Mouse (Mus musculus): ENCODE data around the gene Tstd2. TPM values are rescaled to one million over a fixed set of nuclear protein-coding genes. Genes with fewer than 3 reads are reported as not detected.

Tstd2 gene
- 35.2 and 36.5 TPM in 2 replicates for polyA plus RNA-seq (2015; fragmentation: Nextera tagmentation; extraction: Ambion mirVana)

GRCm38 (mm10) chr4:46138287-46139222 lies at the start of gene Tstd2, which contains the start of gene Ncbp1:
TSS of gene Tstd2 (minus strand) at chr4:46138694.
TSS of gene Ncbp1 (plus strand) at chr4:46138613.
- ATAC-seq (ENCODE audit: low read depth): peak; percentile 92
- under 1% methylated on average over 88 of the region's 90 CpGs for WGBS
- Histone ChIP-seq H3K9me3 (no peaks in the 10 kb centered on the region), H3K36me3 (peaks cover 20% of the 10 kb centered on the region), H3K9ac (peak within 1 kb of the TSS; percentile 98), H3K4me2 (peak within 1 kb of the TSS; percentile 93), H3K4me1 (replicated peaks) (peaks cover 39% of the 10 kb centered on the region), H3K4me3 (peak within 1 kb of the TSS; percentile 91), H3K27me3 (no peaks in the 10 kb centered on the region), H3K27ac (replicated peaks) (peak within 1 kb of the TSS; percentile 99)

GRCm38 (mm10) chr4:46186466-46186865 lies 48.0 kb upstream of the Tstd2 start:
- 84% methylated on average over 3 of the region's 3 CpGs for WGBS
- no peak for ATAC-seq (ENCODE audit: low read depth)
- no peaks in the 10 kb centered on the region for H3K9me3 ChIP-seq
- no peak overlapping the region for H3K4me3 ChIP-seq
- peaks cover 89% of the 10 kb centered on the region for H3K36me3 ChIP-seq
- no peaks in the 10 kb centered on the region for H3K27me3 ChIP-seq
- H3K4me2 ChIP-seq: no peak overlapping the region
- no peaks in the 10 kb centered on the region for H3K4me1 ChIP-seq (replicated peaks)
- H3K9ac ChIP-seq: no peak overlapping the region
- H3K27ac ChIP-seq (replicated peaks): no peak overlapping the region

- no peak for ATAC-seq (ENCODE audit: low read depth)
- Histone ChIP-seq H3K36me3 (peaks cover 90% of the 10 kb centered on the region), H3K9ac (no peak overlapping the region), H3K4me1 (replicated peaks) (no peaks in the 10 kb centered on the region), H3K4me3 (no peak overlapping the region), H3K27ac (replicated peaks) (no peak overlapping the region), H3K27me3 (no peaks in the 10 kb centered on the region), H3K4me2 (no peak overlapping the region), H3K9me3 (no peaks in the 10 kb centered on the region)
- 87% methylated on average over 9 of the region's 9 CpGs for WGBS
Measured at GRCm38 (mm10) chr4:46185890-46186289, 47.4 kb upstream of the Tstd2 start.

DNA sequence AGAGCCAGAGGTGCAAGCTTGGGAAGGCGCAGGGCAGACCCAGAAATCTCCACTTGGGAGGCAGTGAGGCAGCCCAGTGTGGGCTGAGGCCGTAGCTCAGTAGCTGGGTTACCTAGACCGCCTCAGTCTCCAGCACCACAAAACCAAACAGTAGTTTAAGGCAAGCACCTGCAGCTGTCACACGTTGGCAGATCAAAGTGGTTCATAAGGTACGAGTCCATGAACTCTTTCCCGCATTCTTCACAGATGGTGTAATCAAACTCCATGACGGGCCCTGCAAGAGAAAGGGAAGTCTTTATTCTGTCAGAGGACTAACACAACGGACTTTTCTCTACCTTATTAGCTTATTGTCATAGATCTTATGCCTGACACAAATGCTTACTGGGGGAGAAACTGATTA lies 46.9 kb upstream of the Tstd2 start:
- no peak overlapping the region for H3K4me3 ChIP-seq
- H3K27ac ChIP-seq (replicated peaks): no peak overlapping the region
- no peak overlapping the region for H3K9ac ChIP-seq
- no peaks in the 10 kb centered on the region for H3K27me3 ChIP-seq
- 83% methylated on average over 8 of the region's 8 CpGs for WGBS
- H3K4me2 ChIP-seq: no peak overlapping the region
- H3K36me3 ChIP-seq: peaks cover 88% of the 10 kb centered on the region
- no peaks in the 10 kb centered on the region for H3K4me1 ChIP-seq (replicated peaks)
- H3K9me3 ChIP-seq: no peaks in the 10 kb centered on the region
- no peak for ATAC-seq (ENCODE audit: low read depth)

DNA sequence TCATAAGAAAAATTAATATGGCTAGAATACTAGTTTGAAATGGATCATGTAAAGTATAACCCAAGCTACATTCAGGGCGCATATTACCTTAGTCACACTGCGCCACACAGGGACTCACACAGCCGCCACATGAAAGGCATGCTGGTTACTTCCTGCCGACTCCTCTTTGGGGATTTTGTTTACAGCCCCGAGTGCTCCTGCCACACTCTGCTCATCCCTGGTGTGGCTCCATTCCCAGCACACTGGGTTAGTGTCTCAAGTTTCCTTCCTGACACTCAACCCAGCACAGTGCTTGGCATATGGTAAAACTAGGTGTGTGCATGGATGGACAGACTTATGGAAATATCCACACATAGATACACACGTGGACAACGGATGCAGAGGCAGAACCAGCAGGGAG lies 43.7 kb upstream of the Tstd2 start:
- no peak for ATAC-seq (ENCODE audit: low read depth)
- WGBS: 93% methylated on average over 7 of the region's 7 CpGs
- H3K27ac ChIP-seq (replicated peaks): no peak overlapping the region
- no peak overlapping the region for H3K4me3 ChIP-seq
- H3K36me3 ChIP-seq: peaks cover 90% of the 10 kb centered on the region
- no peak overlapping the region for H3K9ac ChIP-seq
- H3K4me2 ChIP-seq: no peak overlapping the region
- H3K27me3 ChIP-seq: no peaks in the 10 kb centered on the region
- H3K4me1 ChIP-seq (replicated peaks): no peaks in the 10 kb centered on the region
- no peaks in the 10 kb centered on the region for H3K9me3 ChIP-seq

DNA sequence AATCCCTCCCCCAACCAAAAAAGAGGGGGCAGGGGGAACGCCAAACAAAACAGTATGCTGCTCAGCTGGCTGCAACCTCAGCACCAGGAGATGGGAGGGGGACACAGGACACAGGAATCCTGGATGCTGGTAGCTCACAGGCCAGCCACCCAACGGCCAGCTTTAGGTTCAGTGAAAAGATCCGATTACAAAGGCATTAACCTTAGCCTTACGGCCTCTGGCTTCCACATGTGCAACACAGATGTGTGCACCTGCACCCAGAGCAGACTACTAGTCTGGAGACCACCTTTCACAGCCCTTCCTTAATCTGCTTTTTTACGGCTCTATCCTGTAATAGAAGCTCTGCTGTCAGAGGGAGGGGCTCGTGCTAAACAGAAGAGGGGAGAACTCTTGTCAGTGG lies 42.7 kb upstream of the Tstd2 start:
- Histone ChIP-seq H3K4me1 (replicated peaks) (no peaks in the 10 kb centered on the region), H3K27ac (replicated peaks) (no peak overlapping the region), H3K36me3 (peaks cover 96% of the 10 kb centered on the region), H3K9me3 (no peaks in the 10 kb centered on the region), H3K4me2 (no peak overlapping the region), H3K9ac (no peak overlapping the region), H3K27me3 (no peaks in the 10 kb centered on the region), H3K4me3 (no peak overlapping the region)
- WGBS: 57% methylated on average over 6 of the region's 6 CpGs
- ATAC-seq (ENCODE audit: low read depth): no peak

DNA sequence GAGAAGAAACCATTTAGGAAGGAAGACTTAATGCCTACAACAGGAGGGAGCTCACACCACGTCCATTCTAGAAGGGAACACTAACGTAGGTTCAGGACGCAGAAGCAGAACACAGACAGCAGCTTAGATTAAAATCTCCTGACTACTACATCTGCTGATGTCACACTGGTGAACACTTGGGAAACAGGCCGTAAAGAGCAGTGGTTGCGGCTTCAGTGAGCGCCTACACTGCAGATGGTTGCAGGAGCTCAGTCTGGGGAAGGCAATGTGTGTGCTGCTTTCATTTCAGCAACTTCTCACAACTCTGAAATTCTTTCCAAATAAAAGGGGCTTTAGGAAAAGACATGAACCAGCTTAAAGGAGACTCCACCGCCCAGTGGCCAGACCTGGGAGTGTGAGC lies 39.0 kb upstream of the Tstd2 start:
- H3K36me3 ChIP-seq: peaks cover 95% of the 10 kb centered on the region
- no peak overlapping the region for H3K4me3 ChIP-seq
- WGBS: 90% methylated on average over 7 of the region's 7 CpGs
- no peaks in the 10 kb centered on the region for H3K27me3 ChIP-seq
- no peaks in the 10 kb centered on the region for H3K4me1 ChIP-seq (replicated peaks)
- no peak overlapping the region for H3K4me2 ChIP-seq
- no peaks in the 10 kb centered on the region for H3K9me3 ChIP-seq
- ATAC-seq (ENCODE audit: low read depth): no peak
- H3K27ac ChIP-seq (replicated peaks): no peak overlapping the region
- H3K9ac ChIP-seq: no peak overlapping the region

DNA sequence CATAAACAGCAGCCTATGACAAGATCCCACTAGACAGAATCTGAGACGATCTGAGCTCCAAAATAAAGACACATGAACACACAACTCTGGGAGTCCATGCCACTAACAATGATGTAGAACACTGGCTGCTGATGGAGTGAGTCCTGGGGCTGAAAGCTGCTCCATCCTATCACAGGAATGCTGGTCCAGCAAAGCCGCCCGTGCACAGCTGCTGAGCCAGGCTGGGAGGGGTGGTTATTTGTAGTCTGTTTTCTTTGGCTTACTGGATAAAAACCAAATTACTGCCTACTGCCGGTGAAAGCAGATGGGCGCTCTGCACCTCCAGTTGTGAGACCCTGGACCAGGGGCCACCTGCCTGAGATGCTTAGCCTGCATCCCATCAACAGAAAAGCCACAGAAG lies 38.5 kb upstream of the Tstd2 start:
- Histone ChIP-seq H3K4me1 (replicated peaks) (no peaks in the 10 kb centered on the region), H3K4me2 (no peak overlapping the region), H3K9ac (no peak overlapping the region), H3K36me3 (peaks cover 95% of the 10 kb centered on the region), H3K27ac (replicated peaks) (no peak overlapping the region), H3K4me3 (no peak overlapping the region), H3K27me3 (no peaks in the 10 kb centered on the region), H3K9me3 (no peaks in the 10 kb centered on the region)
- no peak for ATAC-seq (ENCODE audit: low read depth)
- 77% methylated on average over 5 of the region's 5 CpGs for WGBS

DNA sequence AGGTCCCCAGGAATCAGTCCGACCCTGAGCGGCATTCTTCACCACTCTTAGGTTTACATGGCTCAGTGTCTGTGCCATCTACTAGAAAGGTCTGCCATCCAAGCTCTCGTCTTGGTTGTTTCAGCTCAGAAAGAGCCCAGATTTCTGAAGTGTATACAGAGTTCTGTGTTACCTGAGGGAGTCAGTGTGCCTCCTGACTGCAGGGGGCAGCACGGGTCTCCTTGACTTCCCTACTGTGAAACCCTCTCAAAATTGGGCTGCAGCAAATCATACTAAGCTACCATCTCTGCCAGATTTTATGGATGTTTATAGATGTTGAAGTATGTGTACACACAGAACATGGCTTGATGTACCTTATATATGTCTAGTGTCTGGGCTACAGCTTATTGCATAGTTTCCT lies 37.8 kb upstream of the Tstd2 start:
- no peak overlapping the region for H3K4me3 ChIP-seq
- no peak overlapping the region for H3K9ac ChIP-seq
- no peak overlapping the region for H3K4me2 ChIP-seq
- ATAC-seq (ENCODE audit: low read depth): no peak
- H3K4me1 ChIP-seq (replicated peaks): no peaks in the 10 kb centered on the region
- no peak overlapping the region for H3K27ac ChIP-seq (replicated peaks)
- H3K27me3 ChIP-seq: no peaks in the 10 kb centered on the region
- 83% methylated on average over 4 of the region's 4 CpGs for WGBS
- peaks cover 95% of the 10 kb centered on the region for H3K36me3 ChIP-seq
- H3K9me3 ChIP-seq: no peaks in the 10 kb centered on the region

DNA sequence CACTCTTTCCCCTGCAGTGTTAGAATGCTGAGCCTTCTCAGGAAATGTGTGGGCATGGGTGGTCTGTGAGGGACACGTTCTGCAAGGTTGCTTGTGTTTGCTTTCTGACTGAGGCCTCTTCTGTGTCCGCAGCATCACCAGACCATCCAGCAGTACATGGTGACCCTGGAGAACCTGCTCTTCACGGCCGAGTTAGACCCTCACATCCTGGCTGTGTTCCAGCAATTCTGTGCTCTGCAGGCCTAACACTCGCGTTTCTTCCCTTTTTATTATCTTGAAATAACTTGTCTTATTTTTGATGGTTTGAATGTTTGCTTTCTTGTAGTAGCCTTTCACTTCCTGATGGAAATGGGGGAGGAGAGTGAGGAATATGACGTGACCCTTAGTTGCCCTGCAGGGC lies 33.3 kb upstream of the Tstd2 start:
- WGBS: 87% methylated on average over 7 of the region's 7 CpGs
- H3K4me3 ChIP-seq: no peak overlapping the region

GRCm38 (mm10) chr4:46165831-46166230 lies 27.3 kb upstream of the Tstd2 start:
- ATAC-seq (ENCODE audit: low read depth): no peak
- Histone ChIP-seq H3K9me3 (no peaks in the 10 kb centered on the region), H3K4me3 (no peak overlapping the region), H3K36me3 (peaks cover 98% of the 10 kb centered on the region), H3K27me3 (no peaks in the 10 kb centered on the region), H3K4me1 (replicated peaks) (no peaks in the 10 kb centered on the region), H3K4me2 (no peak overlapping the region), H3K9ac (no peak overlapping the region), H3K27ac (replicated peaks) (no peak overlapping the region)
- WGBS: 94% methylated on average over 5 of the region's 5 CpGs

More for the DNA sequence above, 33.3 kb upstream of the Tstd2 start:
- H3K4me1 ChIP-seq (replicated peaks): no peaks in the 10 kb centered on the region
- peaks cover 98% of the 10 kb centered on the region for H3K36me3 ChIP-seq
- H3K4me2 ChIP-seq: no peak overlapping the region
- no peak for ATAC-seq (ENCODE audit: low read depth)
- no peak overlapping the region for H3K9ac ChIP-seq
- no peaks in the 10 kb centered on the region for H3K9me3 ChIP-seq
- H3K27ac ChIP-seq (replicated peaks): no peak overlapping the region
- H3K27me3 ChIP-seq: no peaks in the 10 kb centered on the region

- peaks cover 96% of the 10 kb centered on the region for H3K36me3 ChIP-seq
- no peak for ATAC-seq (ENCODE audit: low read depth)
- no peaks in the 10 kb centered on the region for H3K9me3 ChIP-seq
- H3K4me3 ChIP-seq: no peak overlapping the region
- H3K4me2 ChIP-seq: no peak overlapping the region
- no peak overlapping the region for H3K27ac ChIP-seq (replicated peaks)
- no peaks in the 10 kb centered on the region for H3K4me1 ChIP-seq (replicated peaks)
- H3K9ac ChIP-seq: no peak overlapping the region
- no peaks in the 10 kb centered on the region for H3K27me3 ChIP-seq
- 85% methylated on average over 2 of the region's 2 CpGs for WGBS
Measured at GRCm38 (mm10) chr4:46164027-46164426, 25.5 kb upstream of the Tstd2 start.

All from neural tube, embryonic 13.5 days (tissue).